Mouse (Mus musculus) ZHBTc4 (cell line): ENCODE data around the gene Ttc7.

ENCODE experiments used
- DNase-seq: peaks from one replicate; pipeline ENCODE4 v3.0.0-alpha.2; 2011; ENCODE audit warnings: low read depth, low spot score

Gene Ttc7

GRCm38 (mm10) chr17:87336910-87337309 lies 54.2 kb downstream of the Ttc7 start:
- DNase-seq = no peak

DNA sequence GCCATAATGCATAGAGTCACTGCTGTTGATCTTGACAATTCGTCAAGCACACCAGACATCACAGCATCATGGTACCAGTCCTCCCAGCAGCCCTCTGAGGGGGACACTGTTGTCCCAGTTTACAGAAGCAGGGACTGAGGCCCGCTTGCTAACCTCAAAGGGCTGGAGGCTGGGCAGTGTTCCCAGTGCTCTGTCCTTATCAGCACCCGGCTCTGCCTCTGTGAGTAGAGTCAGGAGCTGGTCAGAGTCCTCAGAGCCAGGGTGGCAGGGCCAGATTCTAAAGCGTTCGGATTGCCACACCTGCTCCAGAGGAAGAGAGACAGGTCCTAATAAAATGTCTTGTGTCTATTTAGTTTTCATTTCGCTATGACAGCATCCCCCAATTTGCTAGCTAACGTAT lies 55.0 kb downstream of the Ttc7 start:
- no peak for DNase-seq

GRCm38 (mm10) chr17:87339122-87339521 lies 56.4 kb downstream of the Ttc7 start:
- DNase-seq = no peak

DNA sequence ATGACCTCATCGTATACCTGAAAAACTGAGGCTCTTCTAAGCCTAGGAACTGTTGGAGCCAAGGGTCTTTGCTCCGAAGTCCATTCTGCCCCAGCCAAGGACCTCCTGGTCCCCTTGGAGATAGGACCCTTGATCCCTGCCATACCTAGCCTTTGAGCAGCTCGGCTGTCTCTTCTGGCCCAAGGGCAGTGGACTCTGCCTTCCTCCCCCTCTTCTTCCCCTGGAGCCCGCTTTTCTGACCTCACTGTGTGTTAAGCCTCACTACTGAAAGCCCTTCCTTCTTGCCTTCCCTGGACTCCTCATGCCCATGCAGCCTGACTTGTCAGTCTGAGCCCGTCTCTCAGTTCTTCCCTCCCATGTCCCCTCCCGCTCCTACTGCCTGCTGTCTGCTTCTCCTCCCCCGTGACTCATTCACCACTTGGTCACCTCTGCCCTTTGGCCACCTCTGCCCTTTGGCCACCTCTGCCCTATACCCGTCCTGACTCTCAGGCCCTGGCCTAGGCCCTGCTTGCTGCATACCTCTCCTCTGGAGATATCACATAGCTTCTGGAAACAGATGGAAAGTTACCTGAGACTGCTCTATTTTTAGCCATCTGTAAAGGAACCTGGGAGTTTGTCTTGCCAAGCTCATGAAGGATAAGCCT lies 60.5 kb downstream of the Ttc7 start:
- no peak for DNase-seq

DNA sequence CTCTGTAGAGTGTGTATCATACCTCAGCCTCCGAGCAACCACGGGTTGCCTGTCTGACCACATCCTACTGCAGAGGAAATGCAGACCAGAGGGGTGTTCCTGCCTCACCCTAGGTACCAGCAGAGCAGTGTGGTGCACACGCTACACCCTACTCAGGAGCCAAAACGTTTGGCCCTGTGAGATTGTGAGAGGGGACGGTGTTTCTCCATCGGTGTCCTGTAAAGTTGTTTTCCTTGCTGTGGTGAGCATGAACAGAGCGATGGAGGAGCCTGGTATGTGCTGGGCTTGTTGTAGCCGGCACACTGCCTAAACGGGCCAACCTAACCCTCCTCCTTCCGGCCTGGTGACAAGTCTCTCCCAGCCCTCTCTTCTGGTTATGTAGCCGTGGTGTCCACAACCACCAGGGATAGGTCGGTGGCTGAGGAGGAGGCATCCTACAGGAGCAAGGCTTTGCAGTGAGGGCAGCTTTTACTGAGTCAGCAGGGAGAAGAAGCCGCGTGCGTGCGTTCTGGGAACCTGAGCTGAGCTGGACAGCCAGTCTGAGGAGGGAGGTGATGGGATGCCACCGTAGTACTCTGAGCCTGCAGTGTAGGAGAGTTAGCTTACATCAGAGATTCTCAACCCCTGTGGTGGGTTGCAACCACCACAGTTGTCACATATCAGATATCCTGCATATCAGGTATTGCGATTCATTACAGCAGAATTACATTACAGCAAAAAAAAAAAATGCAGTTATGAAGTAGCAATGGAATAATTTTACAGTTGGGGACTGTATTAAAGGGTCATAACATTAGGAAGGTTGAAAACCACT lies 62.0 kb downstream of the Ttc7 start:
- no peak for DNase-seq

DNA sequence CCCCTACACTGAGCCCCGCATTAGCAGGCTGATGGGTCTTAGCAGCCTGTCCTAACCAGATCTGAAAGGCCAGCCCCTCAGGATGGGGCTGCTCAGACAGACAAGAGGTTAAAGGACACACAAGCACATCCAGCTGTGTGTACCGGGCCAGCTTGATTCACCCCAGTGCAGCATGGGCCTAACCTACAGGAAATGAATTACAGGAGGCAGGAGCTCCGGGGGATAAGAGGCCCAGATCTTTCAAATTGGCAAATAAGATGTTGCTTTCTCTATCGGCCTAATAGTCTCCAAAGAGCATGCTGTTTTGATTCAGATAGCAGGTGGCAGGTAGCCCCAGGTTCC lies 62.5 kb downstream of the Ttc7 start:
- no peak for DNase-seq

GRCm38 (mm10) chr17:87348353-87348752 lies 65.7 kb downstream of the Ttc7 start:
- DNase-seq = no peak

- DNase-seq = no peak
Observed at GRCm38 (mm10) chr17:87349069-87349468, 66.4 kb downstream of the Ttc7 start.

DNA sequence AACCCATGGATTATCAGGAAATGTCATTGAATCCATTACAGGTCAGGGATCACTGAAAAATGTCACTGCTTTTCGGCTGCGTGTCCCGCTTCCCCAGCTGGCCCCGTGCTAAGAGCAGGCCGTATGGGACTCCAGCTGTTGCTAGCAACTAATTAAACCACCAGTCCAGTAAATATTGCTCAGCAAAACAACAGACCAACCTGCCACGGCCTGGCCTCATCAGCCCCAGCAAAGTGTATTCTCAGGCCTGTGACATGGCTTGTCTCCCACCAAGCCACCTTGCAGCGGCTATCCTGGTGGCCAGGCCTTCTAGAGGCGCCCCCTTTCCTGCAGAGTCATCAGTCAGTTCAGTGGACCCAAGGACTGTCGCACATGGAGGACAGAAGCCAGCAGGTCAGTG lies 66.9 kb downstream of the Ttc7 start:
- DNase-seq = no peak

- DNase-seq = peak; percentile 48
Observed at GRCm38 (mm10) chr17:87350471-87351240, 68.0 kb downstream of the Ttc7 start.

- peak; percentile 57 for DNase-seq
Observed at GRCm38 (mm10) chr17:87351241-87352105, 68.8 kb downstream of the Ttc7 start.

DNA sequence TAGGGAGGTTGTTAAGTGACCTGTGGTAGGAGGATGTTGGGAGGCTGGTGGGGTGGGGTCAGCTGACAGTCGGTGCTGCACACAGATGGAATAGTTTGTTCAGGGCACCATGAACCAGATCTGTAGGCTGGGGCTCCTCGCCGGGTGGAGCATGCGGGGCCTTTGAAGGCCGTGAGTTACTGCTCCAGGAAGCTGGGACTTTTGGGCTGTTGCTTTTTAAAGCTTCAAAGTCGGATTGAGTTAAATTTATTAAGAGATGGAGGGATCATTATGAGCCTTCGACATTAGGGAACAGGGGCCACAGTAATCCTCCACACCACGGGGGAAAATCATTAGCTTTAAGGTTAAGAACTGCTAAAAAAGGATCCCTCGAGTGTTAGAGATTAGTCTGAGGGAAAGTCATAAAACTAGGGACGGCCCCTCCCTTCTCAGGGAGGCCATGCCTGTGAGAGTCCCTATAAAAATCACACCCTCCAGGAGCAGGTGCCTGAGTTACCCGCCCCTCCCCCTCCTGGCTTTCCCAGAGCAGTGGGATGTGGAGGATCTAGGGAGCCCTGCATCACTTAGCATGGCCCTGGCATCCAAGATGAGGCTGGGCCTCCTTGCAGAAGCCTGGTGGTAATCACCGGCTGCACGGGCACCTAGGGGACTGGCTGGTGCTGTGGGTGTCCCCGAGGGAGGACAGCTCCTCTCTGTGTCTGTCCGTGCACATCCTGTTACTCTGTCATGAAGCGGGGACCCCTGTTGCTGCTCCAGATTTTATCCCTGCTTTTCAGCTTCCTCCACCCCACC lies 69.6 kb downstream of the Ttc7 start:
- DNase-seq = no peak

GRCm38 (mm10) chr17:87352898-87353225 lies 70.2 kb downstream of the Ttc7 start:
- DNase-seq = no peak

- no peak for DNase-seq
Observed at GRCm38 (mm10) chr17:87353745-87354320, 71.1 kb downstream of the Ttc7 start.

GRCm38 (mm10) chr17:87355456-87355855 lies 72.8 kb downstream of the Ttc7 start:
- no peak for DNase-seq

- no peak for DNase-seq
Observed at GRCm38 (mm10) chr17:87356261-87356660, 73.6 kb downstream of the Ttc7 start.

- DNase-seq = no peak
Observed at GRCm38 (mm10) chr17:87357506-87357905, 74.8 kb downstream of the Ttc7 start.

- peak; percentile 67 for DNase-seq
Observed at GRCm38 (mm10) chr17:87361132-87361531, 78.4 kb downstream of the Ttc7 start.

GRCm38 (mm10) chr17:87364108-87364507 lies 81.4 kb downstream of the Ttc7 start:
- no peak for DNase-seq

GRCm38 (mm10) chr17:87365268-87365667 lies 82.6 kb downstream of the Ttc7 start:
- DNase-seq = no peak

DNA sequence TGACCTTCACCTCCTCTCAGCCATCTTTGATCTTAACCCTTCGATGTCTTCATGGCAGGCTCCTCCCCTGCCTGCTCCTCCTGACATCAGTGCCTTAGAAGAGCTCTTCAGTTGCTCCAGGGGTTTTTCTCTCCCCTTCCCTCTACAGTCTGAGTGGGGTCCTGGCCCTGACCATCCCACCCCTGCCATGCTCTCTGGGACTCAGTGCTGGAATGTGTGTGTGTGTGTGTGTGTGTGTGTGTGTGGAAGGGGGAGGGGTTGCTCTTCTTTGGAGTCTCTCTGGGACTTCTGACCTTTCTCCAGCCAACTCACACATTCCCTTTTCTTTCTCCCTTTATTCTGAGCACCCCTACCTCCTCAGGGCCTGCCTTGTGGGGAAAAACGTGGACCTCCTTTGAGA lies 83.8 kb downstream of the Ttc7 start:
- DNase-seq = peak; percentile 70
